Mouse (Mus musculus) CH12.LX (cell line): ENCODE measurements around the gene Pigm. TPM values are rescaled to one million over a fixed set of nuclear protein-coding genes. Genes with fewer than 3 reads are reported as not detected.

Source experiments
- DNase-seq: peaks from one replicate; pipeline ENCODE4 v3.0.0-alpha.2; 2013; ENCODE audit errors: extremely low read depth
- H3K27ac ChIP-seq: 2 replicates; pipeline ENCODE4 v1.5.1; 2012; ENCODE audit warnings: low read depth, mild to moderate bottlenecking, control low read depth, moderate library complexity; ENCODE audit not compliant: insufficient read depth
- H3K27me3 ChIP-seq: replicated peaks from 2 replicates; pipeline ENCODE3; 2012; ENCODE audit warnings: inconsistent platforms
- H3K36me3 ChIP-seq, 2 experiments: replicated peaks in 1 of 2; 2 replicates each; pipeline versions ENCODE3 to v1.6.1; 2012; ENCODE audit warnings: inconsistent platforms in 1 of 2, low read length in 1 of 2, mild to moderate bottlenecking in 1 of 2, mixed read lengths in 1 of 2, moderate library complexity in 1 of 2; ENCODE audit not compliant: control insufficient read depth in 1 of 2, insufficient read depth in 1 of 2
- H3K4me1 ChIP-seq, 2 experiments: 2 replicates each; pipeline ENCODE4 v1.6.1; 2012; ENCODE audit warnings: inconsistent platforms in 1 of 2, moderate library complexity in 1 of 2; ENCODE audit not compliant: insufficient read depth in 2 of 2, control insufficient read depth in 1 of 2
- H3K4me2 ChIP-seq: 2 replicates; pipeline ENCODE4 v1.6.1; 2012; ENCODE audit warnings: low read depth, mild to moderate bottlenecking, control low read depth; ENCODE audit not compliant: poor library complexity, insufficient read depth, severe bottlenecking
- H3K4me3 ChIP-seq, 3 experiments: fragments of 150-350 bp in 1 of 3; sonication (generic) in 1 of 3; replicated peaks in 1 of 3; 2 replicates each; pipeline versions ENCODE3 to v1.5.1; 2011 to 2012; ENCODE audit warnings: low read depth in 2 of 3, low read length in 2 of 3, mild to moderate bottlenecking in 2 of 3, moderate library complexity in 2 of 3, control low read depth in 1 of 3, improper control_type of control experiment in 1 of 3, inconsistent platforms in 1 of 3, mixed read lengths in 1 of 3; ENCODE audit not compliant: poor library complexity in 1 of 3
- H3K79me2 ChIP-seq: replicated peaks from 2 replicates; pipeline ENCODE4 v1.6.1; 2012; ENCODE audit warnings: mild to moderate bottlenecking, moderate library complexity; ENCODE audit not compliant: control insufficient read depth, poor library complexity, insufficient read depth, severe bottlenecking; ENCODE audit errors: extremely low read depth
- H3K9ac ChIP-seq: 2 replicates; pipeline ENCODE4 v1.6.1; 2012; ENCODE audit warnings: low read depth, mild to moderate bottlenecking, control low read depth, moderate library complexity; ENCODE audit not compliant: insufficient read depth
- H3K9me3 ChIP-seq: replicated peaks from 2 replicates; pipeline ENCODE3; 2012; ENCODE audit warnings: low read length, inconsistent platforms, mixed read lengths
- BHLHE40 ChIP-seq: IDR thresholded peaks from 2 replicates; pipeline ENCODE4 v1.6.1; 2011; ENCODE audit warnings: mild to moderate bottlenecking, low read depth, low read length, improper control_type of control experiment
- CHD1 ChIP-seq: IDR thresholded peaks from 2 replicates; pipeline ENCODE4 v1.6.1; 2012; ENCODE audit warnings: low read depth, low read length, improper control_type of control experiment, inconsistent platforms
- CHD2 ChIP-seq: IDR thresholded peaks from 2 replicates; pipeline ENCODE4 v1.6.1; 2011; ENCODE audit warnings: low read length, improper control_type of control experiment
- CTCF ChIP-seq, 2 experiments: IDR thresholded peaks in 1 of 2; conservative IDR thresholded peaks in 1 of 2; 2 replicates each; pipeline ENCODE4 v1.5.1; 2011 to 2012; ENCODE audit warnings: low read depth in 2 of 2, low read length in 2 of 2, improper control_type of control experiment in 1 of 2, inconsistent platforms in 1 of 2, mild to moderate bottlenecking in 1 of 2, moderate library complexity in 1 of 2
- GABPA ChIP-seq: IDR thresholded peaks from 2 replicates; pipeline ENCODE4 v1.6.1; 2012; ENCODE audit warnings: low read depth, low read length, improper control_type of control experiment, inconsistent platforms; ENCODE audit not compliant: insufficient replicate concordance
- HCFC1 ChIP-seq: IDR thresholded peaks from 2 replicates; pipeline ENCODE4 v1.6.1; 2012; ENCODE audit warnings: low read depth, mild to moderate bottlenecking, inconsistent platforms, low read length, improper control_type of control experiment
- JUN ChIP-seq: IDR thresholded peaks from 2 replicates; pipeline ENCODE4 v1.6.1; 2011; ENCODE audit warnings: low read depth, mild to moderate bottlenecking, low read length, improper control_type of control experiment, moderate library complexity; ENCODE audit not compliant: insufficient read depth
- MAX ChIP-seq: IDR thresholded peaks from 2 replicates; pipeline ENCODE4 v1.6.1; 2011; ENCODE audit warnings: low read length, improper control_type of control experiment
- MXI1 ChIP-seq: IDR thresholded peaks from 2 replicates; pipeline ENCODE4 v1.6.1; 2011; ENCODE audit warnings: mild to moderate bottlenecking, low read depth, low read length, improper control_type of control experiment
- NRF1 ChIP-seq: IDR thresholded peaks from 2 replicates; pipeline ENCODE4 v1.6.1; 2014; ENCODE audit warnings: low read depth, mild to moderate bottlenecking, inconsistent platforms, low read length, improper control_type of control experiment, moderate library complexity
- POLR2A ChIP-seq: IDR thresholded peaks from 2 replicates; pipeline ENCODE4 v1.6.1; 2011; ENCODE audit warnings: low read depth, mild to moderate bottlenecking, improper control_type of control experiment, low read length
- RAD21 ChIP-seq: IDR thresholded peaks from 2 replicates; pipeline ENCODE4 v1.6.1; 2011; ENCODE audit warnings: low read depth, mild to moderate bottlenecking, low read length, improper control_type of control experiment, moderate library complexity
- RCOR1 ChIP-seq: conservative IDR thresholded peaks from 2 replicates; pipeline ENCODE4 v1.6.1; 2012; ENCODE audit warnings: low read depth, mild to moderate bottlenecking, inconsistent platforms, low read length, improper control_type of control experiment
- SMC3 ChIP-seq: IDR thresholded peaks from 2 replicates; pipeline ENCODE4 v1.6.1; 2011; ENCODE audit warnings: low read depth, low read length, improper control_type of control experiment
- TCF12 ChIP-seq: IDR thresholded peaks from 2 replicates; pipeline ENCODE4 v1.6.1; 2014; ENCODE audit warnings: low read depth, mild to moderate bottlenecking, inconsistent platforms, low read length, improper control_type of control experiment
- UBTF ChIP-seq: IDR thresholded peaks from 2 replicates; pipeline ENCODE4 v1.6.1; 2012; ENCODE audit warnings: low read depth, mild to moderate bottlenecking, inconsistent platforms, low read length, improper control_type of control experiment, moderate library complexity
- USF2 ChIP-seq: conservative IDR thresholded peaks from 2 replicates; pipeline ENCODE4 v1.6.1; 2011; ENCODE audit warnings: low read depth, low read length, improper control_type of control experiment
- dilution Hi-C: fragments of 300-500 bp; cut with MboI; formaldehyde crosslinking; loops from 2 replicates; pipeline ENCODE4 v1.14.3; 2020; ENCODE audit warnings: low sequenced_read_pairs; ENCODE audit not compliant: extremely low pct_unique_long_range_greater_than_20kb, extremely low pct_ligation_motif_present
- in situ Hi-C: fragments of 300-500 bp; cut with MboI; formaldehyde crosslinking; loops from 3 replicates; pipeline ENCODE4 v1.14.3; 2019; ENCODE audit warnings: low sequenced_read_pairs, low pct_ligation_motif_present, low pct_unique_long_range_greater_than_20kb, mixed read lengths
- polyA plus RNA-seq: library from polyadenylated mRNA; unstranded; fragments of >175 nt; gene quantifications from 2 replicates; pipeline ENCODE4 v1.2.1, GENCODE M21; 2012; ENCODE audit warnings: low read depth; ENCODE audit not compliant: insufficient read length
- total RNA-seq, 2 experiments: library from RNA; depleted of rRNA; stranded (reverse); fragments of 300-350 nt in 1 of 2; fragments of >200 nt in 1 of 2; gene quantifications; 2 replicates each; pipeline ENCODE4 v1.2.3; 2012 to 2014

Pigm gene
- total and polyA plus RNA-seq, 3 experiments, result 8.6 to 13.8 (median 10.7) TPM

DNA sequence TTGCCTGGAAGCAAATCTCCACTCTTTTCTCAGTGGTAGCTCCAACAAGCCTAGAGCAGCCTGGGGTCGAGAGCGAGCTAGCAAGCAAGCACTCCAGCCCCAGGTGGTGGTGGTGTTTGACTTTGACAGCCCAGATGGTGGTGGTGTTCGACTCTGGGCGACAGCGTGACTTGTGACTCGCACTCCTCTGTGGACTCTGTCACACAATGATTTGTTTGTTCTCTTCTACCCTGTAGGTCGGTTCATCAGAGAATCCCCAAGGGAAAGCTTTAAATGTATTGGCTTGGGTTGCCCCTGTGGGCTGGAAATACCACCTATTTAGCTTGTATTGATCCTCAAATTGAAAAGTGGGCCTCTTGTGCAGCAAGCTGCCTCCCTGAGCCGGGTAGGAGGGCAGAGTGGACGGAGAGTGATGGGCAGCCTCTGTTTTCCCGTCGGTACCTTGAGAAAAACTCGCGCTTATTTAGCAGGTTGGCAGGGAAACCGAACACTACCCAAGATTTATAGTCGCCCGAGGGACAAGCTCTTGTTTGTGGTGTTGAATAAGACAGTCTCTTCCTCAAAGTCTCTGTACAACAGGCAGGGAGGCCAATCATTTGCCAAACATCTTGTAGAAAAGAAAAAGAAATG is 29.8 kb downstream of the Pigm start:
- H3K27ac ChIP-seq, result no peak overlapping the region
- H3K4me1 ChIP-seq, result peaks cover 0 to 6% of the 10 kb centered on the region in 2 experiments; a peak in 2 of 4 replicates
- H3K9me3 ChIP-seq, result no peaks in the 10 kb centered on the region
- in situ Hi-C loops, result loop anchor here (25.0 kb wide), 2 partner anchors 206 to 981 kb away; partner anchors contain the start of gene Fcrl6
- no peak overlapping the region for H3K4me2 ChIP-seq
- H3K27me3 ChIP-seq, result peaks cover 1% of the 10 kb centered on the region
- no peaks in the 10 kb centered on the region for H3K36me3 ChIP-seq
- no peak overlapping the region for H3K4me3 ChIP-seq
- H3K9ac ChIP-seq, result no peak overlapping the region
- no peak for TF ChIP-seq USF2
- TF ChIP-seq RCOR1, result no peak
- no peak for TF ChIP-seq JUN
- no peak for TF ChIP-seq TCF12
- no peak for TF ChIP-seq NRF1
- TF ChIP-seq BHLHE40, result no peak
- TF ChIP-seq GABPA, result no peak
- TF ChIP-seq SMC3, result no peak
- TF ChIP-seq HCFC1, result no peak
- TF ChIP-seq MXI1, result no peak
- no peak for TF ChIP-seq CHD2
- no peak for TF ChIP-seq UBTF
- TF ChIP-seq MAX, result no peak
- TF ChIP-seq RAD21, result no peak
- no peak for TF ChIP-seq CHD1
- TF ChIP-seq POLR2A, result no peak
- TF ChIP-seq, all 38 proteins: peak for 0
- H3K79me2 ChIP-seq, result no peaks in the 10 kb centered on the region
- no peak for DNase-seq
- dilution Hi-C loops, result no loop called here

DNA sequence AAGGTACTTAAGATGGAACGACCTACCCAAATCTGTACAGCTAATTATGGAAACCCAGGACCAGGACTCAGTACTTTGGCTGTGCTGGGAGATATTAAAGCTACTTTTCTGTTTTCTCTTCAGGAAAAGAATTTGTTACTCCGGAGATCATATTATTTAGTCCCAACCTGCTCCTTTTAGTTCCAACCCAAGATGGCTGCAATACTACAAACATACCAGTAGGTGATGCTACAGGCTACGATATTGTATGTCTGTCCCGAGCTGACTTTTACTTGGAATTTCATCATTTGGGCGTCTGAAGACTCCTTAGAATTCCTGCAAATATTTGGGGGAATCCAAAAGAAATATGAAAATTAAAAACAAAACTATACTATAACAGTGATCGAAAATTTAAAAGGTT is 32.6 kb downstream of the Pigm start:
- Histone ChIP-seq H3K4me3 (no peak overlapping the region), H3K27me3 (peaks cover 1% of the 10 kb centered on the region)
- dilution Hi-C loops, result no loop called here

More for the DNA sequence above, 32.6 kb downstream of the Pigm start:
- in situ Hi-C loops, result loop anchor here (25.0 kb wide), 2 partner anchors 203 to 978 kb away; partner anchors contain the start of gene Fcrl6
- Histone ChIP-seq H3K36me3 (no peaks in the 10 kb centered on the region), H3K9me3 (no peaks in the 10 kb centered on the region), H3K4me1 (peaks cover 0 to 21% of the 10 kb centered on the region in 2 experiments; a peak in 2 of 4 replicates), H3K9ac (no peak overlapping the region), H3K4me2 (peak overlapping the region; percentile 23), H3K79me2 (no peaks in the 10 kb centered on the region), H3K27ac (no peak overlapping the region)
- DNase-seq, result peak; percentile 48
- TF ChIP-seq CTCF (conservative IDR thresholded peaks at IDR 0.05 in 1 of 2, IDR thresholded peaks at IDR 0.05 in 1 of 2; ENCODE audit: low read depth in 2 of 2, low read length in 2 of 2), result peak; percentile 93 to 99
- TF ChIP-seq SMC3, result peak; percentile 76
- peak; percentile 99 for TF ChIP-seq RAD21
- TF ChIP-seq CHD2, result no peak
